Mouse (Mus musculus): Measurements from ENCODE around the gene Dbn1.

The Dbn1 gene

GRCm38 (mm10) chr13:55487578-55488498 is at the start of gene Dbn1:
Gene Dbn1 (minus strand): TSS chr13:55488111.
- in situ Hi-C loops (cut with MboI, MseI): no loop called here

DNA sequence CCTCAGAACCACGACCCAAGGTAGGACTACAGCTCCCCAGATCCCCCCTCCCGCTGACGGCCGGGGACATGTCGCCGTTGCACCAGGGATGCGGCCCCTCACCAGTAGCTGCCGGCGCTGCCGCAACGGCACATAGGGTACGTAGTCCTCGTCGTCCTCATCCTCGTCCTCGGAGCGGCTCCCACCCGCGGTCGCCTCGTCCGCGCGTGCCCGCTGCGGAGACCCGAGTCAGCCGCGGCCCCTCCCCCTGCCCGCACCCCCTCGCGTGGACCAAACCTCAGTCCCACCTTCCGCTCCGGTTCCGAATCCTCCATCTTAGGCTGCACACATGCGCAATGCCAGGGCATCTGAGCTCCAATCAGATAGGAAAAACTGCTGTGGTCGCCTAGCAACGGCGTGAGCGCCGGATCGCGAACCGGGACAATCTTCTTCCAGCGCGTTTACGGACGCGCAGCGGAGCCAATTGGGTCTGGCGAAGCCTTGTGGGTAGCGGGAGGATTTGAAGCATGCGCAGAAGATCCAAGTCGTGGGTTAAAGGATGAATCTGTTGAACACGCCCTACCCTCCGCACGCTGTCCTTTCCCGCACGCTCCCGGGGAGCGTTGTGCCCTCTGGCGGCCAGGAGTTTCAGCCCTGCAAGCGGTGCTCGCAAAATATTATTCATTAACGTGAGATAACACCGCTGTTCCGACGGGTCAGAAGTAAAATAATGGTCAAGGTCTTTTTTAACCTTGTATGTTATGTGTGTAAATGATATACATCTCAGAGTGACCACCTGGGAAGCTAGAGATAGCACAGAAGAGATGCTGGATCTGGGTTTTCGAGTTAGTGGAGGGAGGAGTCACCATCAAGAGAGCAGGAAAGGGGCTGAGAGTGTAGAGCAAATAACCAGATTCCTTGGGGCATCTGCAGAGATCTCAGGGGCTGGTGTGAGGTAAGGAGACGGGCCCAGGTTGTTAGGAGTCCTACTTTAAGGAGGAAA is 48.6 kb upstream of the Dbn1 start, which contains the start of gene Ddx41:
Gene Ddx41, minus strand, starts transcription at position 465 of the 982 bp plus-strand sequence.
- in situ Hi-C loops (cut with MboI, MseI): no loop called here

DNA sequence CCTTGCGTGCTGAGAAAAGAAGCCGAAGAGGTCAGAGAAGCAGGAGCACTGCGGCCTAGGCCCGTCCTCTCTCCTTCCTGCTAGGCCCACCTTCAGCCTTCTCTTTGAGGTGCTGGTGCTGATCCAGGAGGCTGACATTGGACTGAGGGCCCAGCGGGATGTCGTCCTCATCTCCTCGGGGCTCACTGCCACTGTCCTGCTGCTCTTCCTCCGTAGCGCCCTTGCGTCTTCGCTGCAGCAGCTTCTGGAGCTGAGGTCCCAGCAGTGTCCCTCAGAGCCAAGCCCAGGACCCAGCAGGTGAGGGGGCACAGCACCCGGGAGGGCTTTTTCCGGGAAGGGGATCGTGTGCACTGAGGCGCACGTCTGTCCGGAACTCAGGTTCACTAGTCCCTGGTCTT is 47.9 kb upstream of the Dbn1 start:
- in situ Hi-C loops (cut with MboI, MseI): no loop called here

DNA sequence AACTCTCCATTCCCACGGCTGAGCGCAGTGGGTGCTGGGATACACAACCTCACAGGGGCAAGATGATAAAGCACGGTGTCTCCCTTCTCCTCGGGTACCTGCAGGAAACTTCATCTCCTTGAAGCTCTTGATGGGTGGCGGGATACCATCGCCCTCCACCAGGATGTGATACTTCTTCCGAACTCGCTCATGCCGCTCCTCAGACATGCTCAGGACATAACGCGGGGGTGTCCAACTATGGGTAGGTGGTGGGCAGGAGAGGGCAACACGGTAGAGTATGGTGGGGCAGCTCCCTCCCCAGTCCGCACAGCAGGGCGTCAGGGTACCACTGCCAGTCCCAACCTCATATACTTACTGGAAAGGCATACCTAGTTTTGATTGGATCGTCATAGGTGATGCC is 47.3 kb upstream of the Dbn1 start:
- in situ Hi-C loops (cut with MboI, MseI): no loop called here

DNA sequence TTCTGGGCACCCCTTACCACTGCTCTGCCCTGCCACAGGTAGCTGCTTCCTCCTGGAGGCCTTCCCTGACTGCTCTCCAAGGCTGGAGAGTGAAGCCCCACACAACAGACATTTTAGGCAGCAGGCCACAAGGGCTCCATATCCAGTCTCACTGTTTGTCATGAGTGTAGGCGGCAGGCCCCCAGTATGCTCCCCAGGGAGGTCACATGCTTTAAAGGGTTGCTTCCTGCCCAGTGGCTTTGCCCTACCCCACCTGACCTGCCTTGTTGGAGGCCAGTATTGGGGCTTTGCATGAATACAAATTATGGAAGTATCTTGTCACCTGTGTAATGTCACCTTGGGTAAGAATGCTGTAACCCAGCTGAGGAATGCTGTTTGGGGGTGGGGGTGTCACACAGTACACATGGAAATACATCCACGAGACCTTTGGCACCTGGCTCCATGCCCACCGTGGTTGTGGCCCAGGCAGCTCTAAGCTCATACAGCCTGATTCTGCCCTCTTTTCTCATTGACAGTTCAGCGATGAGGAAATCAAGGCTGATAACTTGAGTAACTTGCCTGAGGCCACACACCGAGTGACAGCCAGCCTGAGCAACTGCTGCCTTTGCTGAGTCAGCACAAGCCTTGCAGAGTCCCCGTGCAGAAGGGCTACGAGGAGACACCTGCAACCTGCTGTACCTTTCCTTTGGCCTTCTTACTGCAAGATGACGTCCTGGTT is 41.4 kb upstream of the Dbn1 start, which contains the start of gene Dok3:
Gene Dok3, minus strand, starts transcription at position 99 of the 718 bp plus-strand sequence.
- in situ Hi-C loops (cut with MboI, MseI): no loop called here

DNA sequence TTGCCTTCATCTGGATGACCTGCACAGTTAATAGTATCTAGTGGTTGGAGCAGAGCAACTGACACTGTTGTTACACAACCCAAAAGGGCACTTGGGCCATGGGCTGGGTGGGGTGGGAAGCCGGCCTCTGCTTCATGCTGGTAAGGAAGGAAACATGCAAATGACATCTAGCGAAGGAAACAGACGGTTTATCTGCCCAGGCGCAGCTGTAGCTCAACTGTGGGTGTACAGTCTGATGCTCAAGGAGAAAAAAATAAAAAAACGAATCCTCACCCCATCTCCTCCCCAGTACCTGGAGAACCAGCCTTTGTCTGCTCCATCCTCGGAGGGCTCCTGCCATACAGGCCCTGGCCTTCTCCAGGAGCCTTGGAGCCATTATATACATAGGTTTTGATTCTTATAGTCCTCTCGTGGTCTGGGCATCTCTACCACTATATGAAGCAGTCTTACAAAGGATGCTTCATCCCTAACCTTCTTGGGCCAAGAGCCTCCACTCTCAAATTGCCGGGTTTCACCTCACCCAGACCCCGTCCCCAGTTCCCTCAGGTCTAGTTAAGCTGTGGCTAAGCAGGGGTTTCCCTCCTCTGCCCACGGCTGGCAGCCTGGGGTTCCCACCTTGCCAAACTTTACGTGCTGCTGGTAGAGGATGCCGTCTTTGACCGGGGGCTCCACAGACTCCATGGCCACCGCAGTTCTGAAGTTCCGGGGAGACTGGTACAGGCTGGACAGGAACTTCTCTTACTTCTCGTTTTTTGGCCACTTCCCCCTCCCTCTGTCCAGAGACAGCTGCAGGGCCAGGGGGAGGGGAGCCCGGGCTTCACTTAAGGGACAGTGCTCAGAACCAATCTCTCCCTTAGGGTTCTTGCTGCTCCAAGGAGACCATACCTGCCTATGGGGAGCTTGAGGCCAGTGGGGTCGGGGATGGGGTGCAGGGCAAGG is 40.2 kb upstream of the Dbn1 start:
- in situ Hi-C loops (cut with MboI, MseI): no loop called here

GRCm38 (mm10) chr13:55527212-55527611 is 39.3 kb upstream of the Dbn1 start:
- in situ Hi-C loops (cut with MboI, MseI): no loop called here

- in situ Hi-C loops (cut with MboI, MseI): no loop called here
These were observed 38.0 kb upstream of the Dbn1 start for GRCm38 (mm10) chr13:55525733-55526553.

GRCm38 (mm10) chr13:55523951-55524600 is 36.2 kb upstream of the Dbn1 start:
- in situ Hi-C loops (cut with MboI, MseI): no loop called here

DNA sequence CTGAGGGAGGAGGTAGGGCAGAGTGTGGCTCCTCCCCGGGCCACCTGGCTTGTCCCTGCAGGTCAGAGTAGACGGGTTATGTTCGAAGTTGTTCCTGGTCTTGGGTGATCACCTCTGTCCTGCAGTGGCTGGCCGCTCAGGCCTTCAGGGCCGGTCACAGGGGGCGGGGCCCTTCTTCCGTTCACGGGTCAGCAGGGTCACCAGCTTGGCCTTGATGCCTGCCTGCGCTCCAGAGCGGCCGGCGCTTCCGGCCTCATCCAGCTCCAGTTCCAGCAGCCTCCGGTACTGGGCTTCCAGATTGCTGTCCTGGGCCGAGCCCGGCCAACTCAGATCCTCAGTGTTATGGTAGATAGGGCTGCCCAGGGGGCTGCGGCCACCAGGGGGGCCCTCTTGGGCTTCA is 35.4 kb upstream of the Dbn1 start:
- in situ Hi-C loops (cut with MboI, MseI): no loop called here

DNA sequence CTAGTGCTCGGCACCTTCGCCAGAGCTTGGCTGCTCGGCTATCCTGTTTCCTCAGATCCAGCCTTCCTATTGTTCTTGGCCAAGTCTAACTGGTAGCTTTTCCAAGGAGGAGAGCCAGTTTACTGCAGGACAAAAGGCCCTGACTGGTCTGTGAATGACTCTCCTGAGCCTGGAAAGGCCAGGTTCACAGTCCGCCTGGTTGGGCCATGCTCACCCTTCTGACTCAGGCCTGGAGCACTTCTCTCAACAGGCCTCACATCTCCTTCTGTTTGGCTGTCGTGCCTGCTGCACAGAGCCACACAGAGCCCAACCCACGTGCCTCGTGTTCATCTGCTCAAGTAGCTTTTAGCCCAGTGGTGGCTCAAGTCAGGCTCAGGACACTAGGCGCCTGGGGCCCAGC is 34.8 kb upstream of the Dbn1 start:
- in situ Hi-C loops (cut with MboI, MseI): no loop called here

- in situ Hi-C loops (cut with MboI, MseI): no loop called here
These were observed 31.7 kb upstream of the Dbn1 start for GRCm38 (mm10) chr13:55519606-55520005.

- in situ Hi-C loops (cut with MboI, MseI): no loop called here
These were observed 29.0 kb upstream of the Dbn1 start for GRCm38 (mm10) chr13:55516955-55517354.

GRCm38 (mm10) chr13:55513828-55514227 is 25.9 kb upstream of the Dbn1 start:
- in situ Hi-C loops (cut with MboI, MseI): loop anchor here (5.0 kb wide), 2 partner anchors 37 to 107 kb away; no protein-coding TSS in a partner anchor

DNA sequence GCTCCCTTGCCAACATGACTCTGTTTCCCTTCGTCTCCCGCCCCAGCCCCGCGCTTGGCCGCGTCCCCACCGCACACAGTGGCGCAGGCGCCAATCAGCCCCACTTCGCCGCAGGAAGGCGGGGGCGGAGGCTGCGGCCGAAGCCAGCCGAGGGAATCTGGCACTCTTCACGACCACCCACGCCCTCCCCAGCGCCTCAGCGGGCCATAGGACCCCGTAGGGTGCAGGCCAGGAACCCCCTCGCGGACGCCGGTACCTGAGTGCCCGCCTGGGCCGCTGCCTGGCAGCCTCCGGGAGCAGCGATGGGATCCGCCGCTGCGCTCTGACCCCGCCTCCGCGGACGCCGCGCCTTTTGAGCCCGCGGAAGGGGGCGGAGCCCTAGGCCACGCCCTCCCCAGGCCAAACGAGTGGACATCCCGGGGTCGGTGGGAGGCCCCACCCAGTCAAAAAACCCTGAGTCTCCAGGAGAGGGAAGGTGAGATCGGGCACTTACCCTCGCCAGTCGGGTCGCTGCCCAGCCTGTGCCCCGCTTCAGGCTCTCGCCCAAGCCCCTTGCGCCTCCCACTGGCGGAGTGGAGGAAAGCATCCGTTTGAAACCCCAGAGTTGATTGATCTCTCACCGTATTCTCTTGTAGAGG is 25.3 kb upstream of the Dbn1 start, which contains the start of gene Pdlim7:
Gene Pdlim7, minus strand, starts transcription at position 566 of the 638 bp plus-strand sequence.
- in situ Hi-C loops (cut with MboI, MseI): loop anchor here (5.0 kb wide), 2 partner anchors 36 to 106 kb away; no protein-coding TSS in a partner anchor

- in situ Hi-C loops (cut with MboI, MseI): loop anchor here (5.0 kb wide), 2 partner anchors 35 to 105 kb away; no protein-coding TSS in a partner anchor
These were observed 24.6 kb upstream of the Dbn1 start for GRCm38 (mm10) chr13:55512379-55513031.

- in situ Hi-C loops (cut with MboI, MseI): loop anchor here (5.0 kb wide), 2 partner anchors 34 to 104 kb away; no protein-coding TSS in a partner anchor
These were observed 23.6 kb upstream of the Dbn1 start for GRCm38 (mm10) chr13:55511492-55511861.

Data from T-helper 2 cell (primary cell).